Mouse (Mus musculus): ENCODE data around the gene Ywhae.
A peak's percentile ranks its signal among the peaks of the same experiment; 100 is the strongest.

Gene Ywhae

GRCm38 (mm10) chr11:75794602-75795320 is 62.1 kb downstream of the Ywhae start:
- DNase-seq (ENCODE audit: low read depth, low spot score): no peak

- no peak for DNase-seq (ENCODE audit: low read depth, low spot score)
Observed at GRCm38 (mm10) chr11:75795321-75795636, 62.6 kb downstream of the Ywhae start.

- peak; percentile 50 for DNase-seq (ENCODE audit: low read depth, low spot score)
Observed at GRCm38 (mm10) chr11:75796029-75796445, 63.4 kb downstream of the Ywhae start, which contains the start of gene Doc2b. Gene Doc2b, minus strand, starts transcription at chr11:75796049.

- DNase-seq (ENCODE audit: low read depth, low spot score): no peak
Observed at GRCm38 (mm10) chr11:75796536-75797246, 64.0 kb downstream of the Ywhae start.

- DNase-seq (ENCODE audit: low read depth, low spot score): no peak
Observed at GRCm38 (mm10) chr11:75801369-75801768, 68.7 kb downstream of the Ywhae start.

GRCm38 (mm10) chr11:75801771-75802550 is 69.3 kb downstream of the Ywhae start:
- no peak for DNase-seq (ENCODE audit: low read depth, low spot score)

GRCm38 (mm10) chr11:75807486-75807885 is 74.8 kb downstream of the Ywhae start:
- DNase-seq (ENCODE audit: low read depth, low spot score): no peak

- DNase-seq (ENCODE audit: low read depth, low spot score): no peak
Observed at GRCm38 (mm10) chr11:75810526-75810925, 77.9 kb downstream of the Ywhae start.

GRCm38 (mm10) chr11:75811900-75812299 is 79.2 kb downstream of the Ywhae start:
- no peak for DNase-seq (ENCODE audit: low read depth, low spot score)

GRCm38 (mm10) chr11:75813085-75813484 is 80.4 kb downstream of the Ywhae start:
- no peak for DNase-seq (ENCODE audit: low read depth, low spot score)
